Mouse (Mus musculus): ENCODE measurements around the gene Cd248.

- TF ChIP-seq CTCF (IDR thresholded peaks at IDR 0.05; ENCODE audit: extremely low read depth, insufficient read depth, low read length): no peak
- TF ChIP-seq POLR2A (IDR thresholded peaks at IDR 0.05; ENCODE audit: extremely low read depth, insufficient read depth, low read length): no peak
Measured at GRCm38 (mm10) chr19:5037678-5038571, 30.0 kb upstream of the Cd248 start.
